Mouse (Mus musculus) testis, adult 2 months (tissue): ENCODE data around the gene Eif4ebp2. TPM values are rescaled to one million over a fixed set of nuclear protein-coding genes. Genes with fewer than 3 reads are reported as not detected.

Source experiments
- H3K27ac ChIP-seq: fragments of 200-500 bp; 2 replicates; pipeline ENCODE4 v1.5.1; 2012; ENCODE audit warnings: low read depth, low read length; ENCODE audit not compliant: control insufficient read depth, insufficient read depth
- H3K27me3 ChIP-seq: fragments of 200-500 bp; 2 replicates; pipeline ENCODE4 v1.6.1; 2012; ENCODE audit warnings: mild to moderate bottlenecking, low read length, moderate library complexity; ENCODE audit not compliant: control insufficient read depth, insufficient read depth
- H3K36me3 ChIP-seq: fragments of 200-500 bp; 2 replicates; pipeline ENCODE4 v1.6.1; 2012; ENCODE audit warnings: mild to moderate bottlenecking, low read length; ENCODE audit not compliant: control insufficient read depth, insufficient read depth
- H3K4me1 ChIP-seq: fragments of 200-500 bp; 2 replicates; pipeline ENCODE4 v1.6.1; 2012; ENCODE audit warnings: low read length; ENCODE audit not compliant: control insufficient read depth, insufficient read depth
- H3K4me3 ChIP-seq: fragments of 200-500 bp; 2 replicates; pipeline ENCODE4 v1.5.1; 2012; ENCODE audit warnings: low read depth, mild to moderate bottlenecking, low read length, moderate library complexity, mixed read lengths; ENCODE audit not compliant: control insufficient read depth
- CTCF ChIP-seq: fragments of 200-500 bp; IDR thresholded peaks from 2 replicates; pipeline ENCODE4 v1.5.1; 2012; ENCODE audit warnings: low read depth, mild to moderate bottlenecking, inconsistent platforms, low read length, moderate library complexity; ENCODE audit not compliant: control insufficient read depth, insufficient read depth, insufficient replicate concordance
- POLR2A ChIP-seq: fragments of 200-500 bp; IDR thresholded peaks from 2 replicates; pipeline ENCODE4 v1.6.1; 2012; ENCODE audit warnings: low read depth, mild to moderate bottlenecking, inconsistent platforms, low read length, moderate library complexity; ENCODE audit not compliant: control insufficient read depth
- polyA plus RNA-seq: library from polyadenylated mRNA; depleted of rRNA; stranded (reverse); fragments of >200 nt; gene quantifications from 2 replicates; pipeline ENCODE4 v1.2.3, GENCODE M21; 2012

Gene Eif4ebp2
- polyA plus RNA-seq, 1 experiment: 33.7 TPM

DNA sequence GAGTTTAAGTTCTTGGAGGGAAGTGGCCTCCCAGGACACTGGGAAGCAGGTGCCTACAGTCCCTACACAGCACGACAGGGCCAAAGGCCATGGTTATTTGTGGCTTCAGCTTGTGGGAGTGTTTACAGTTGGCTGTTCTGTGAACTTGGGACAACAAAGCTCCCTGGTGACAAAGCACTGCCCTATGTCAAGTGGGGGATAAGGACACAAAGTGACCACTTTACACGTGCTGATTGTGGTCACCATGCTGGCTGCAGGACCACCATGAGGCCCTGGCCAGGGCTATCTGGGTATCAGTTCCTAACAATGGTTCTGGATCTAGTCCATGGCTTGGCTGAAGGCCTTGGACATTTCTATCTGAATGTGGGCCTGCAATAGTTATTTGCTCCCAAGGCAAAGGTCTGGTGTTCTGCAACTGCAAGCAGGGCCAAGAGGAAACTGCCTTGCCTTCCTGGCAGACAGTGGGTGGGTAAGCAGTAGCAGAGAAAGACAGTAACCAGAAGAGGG lies 26.2 kb downstream of the Eif4ebp2 start:
- Histone ChIP-seq H3K27me3 (no peaks in the 10 kb centered on the region), H3K27ac (0 out of 2 replicates have a peak overlapping the region, but pooled peaks have one; percentile 15), H3K4me3 (no peak overlapping the region), H3K4me1 (peaks cover 6% of the 10 kb centered on the region), H3K36me3 (no peaks in the 10 kb centered on the region)
- TF ChIP-seq POLR2A (no peak), CTCF (no peak)

DNA sequence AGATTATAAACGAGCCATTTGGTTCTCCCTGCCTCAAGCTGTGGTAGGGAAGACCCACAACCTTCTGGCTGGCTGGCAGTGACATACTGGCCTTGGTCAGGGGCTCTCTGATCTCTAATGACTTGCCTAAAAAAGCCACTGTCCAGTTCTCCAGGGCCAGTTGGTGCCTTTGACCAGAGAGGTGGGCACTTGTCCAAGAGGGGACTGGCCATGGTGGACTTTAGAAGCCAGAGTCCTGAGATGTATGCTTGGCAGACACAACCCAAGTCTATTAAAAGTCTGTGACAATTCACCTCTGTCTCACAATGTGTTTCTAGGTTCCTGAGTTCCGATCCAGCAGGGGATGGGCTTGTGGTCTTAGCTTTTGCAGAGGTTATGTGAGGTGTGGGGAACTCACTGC lies 27.4 kb downstream of the Eif4ebp2 start:
- Histone ChIP-seq H3K4me1 (peaks cover 6% of the 10 kb centered on the region), H3K27ac (no peak overlapping the region), H3K36me3 (no peaks in the 10 kb centered on the region), H3K27me3 (no peaks in the 10 kb centered on the region), H3K4me3 (no peak overlapping the region)
- TF ChIP-seq CTCF: no peak
- TF ChIP-seq POLR2A: no peak

DNA sequence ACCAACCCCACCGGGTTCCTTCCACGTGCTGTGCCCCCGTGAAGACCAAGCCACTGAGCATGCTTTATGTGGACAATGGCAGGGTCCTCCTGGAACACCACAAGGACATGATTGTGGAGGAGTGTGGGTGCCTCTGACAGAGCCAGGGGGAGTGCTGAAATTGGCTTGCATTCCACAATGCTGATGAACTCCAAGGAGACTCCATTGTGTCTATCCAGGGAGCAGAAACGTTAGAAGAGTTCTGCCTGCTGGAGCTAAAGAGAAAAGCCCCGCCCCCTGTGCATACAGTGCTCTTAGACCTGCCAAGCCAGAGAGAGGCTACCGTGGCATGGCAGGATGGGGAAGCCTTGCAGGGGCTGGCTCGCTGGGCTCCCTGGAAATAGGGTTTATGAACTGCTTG lies 28.0 kb downstream of the Eif4ebp2 start:
- Histone ChIP-seq H3K27ac (no peak overlapping the region), H3K4me3 (no peak overlapping the region), H3K27me3 (no peaks in the 10 kb centered on the region), H3K4me1 (peaks cover 6% of the 10 kb centered on the region), H3K36me3 (no peaks in the 10 kb centered on the region)
- TF ChIP-seq CTCF (no peak), POLR2A (no peak)

DNA sequence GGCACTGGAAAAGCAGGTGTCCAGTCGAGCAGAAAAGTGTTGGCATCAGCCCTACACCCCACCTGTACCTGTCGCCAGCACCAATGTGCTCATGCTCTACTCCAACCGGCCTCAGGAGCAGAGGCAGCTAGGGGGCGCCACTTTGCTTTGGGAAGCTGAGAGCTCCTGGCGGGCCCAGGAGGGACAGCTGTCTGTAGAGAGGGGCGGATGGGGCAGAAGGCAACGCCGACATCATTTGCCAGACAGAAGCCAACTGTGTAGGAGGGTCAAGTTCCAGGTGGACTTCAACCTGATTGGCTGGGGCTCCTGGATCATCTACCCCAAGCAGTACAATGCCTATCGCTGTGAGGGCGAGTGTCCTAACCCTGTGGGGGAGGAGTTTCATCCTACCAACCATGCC lies 29.2 kb downstream of the Eif4ebp2 start:
- Histone ChIP-seq H3K4me3 (no peak overlapping the region), H3K36me3 (no peaks in the 10 kb centered on the region), H3K4me1 (peaks cover 9% of the 10 kb centered on the region), H3K27me3 (no peaks in the 10 kb centered on the region; the same call in 1 of the 2 replicates), H3K27ac (no peak overlapping the region)
- peak; percentile 51; the same call in 1 of the 2 replicates for TF ChIP-seq CTCF
- TF ChIP-seq POLR2A: no peak

DNA sequence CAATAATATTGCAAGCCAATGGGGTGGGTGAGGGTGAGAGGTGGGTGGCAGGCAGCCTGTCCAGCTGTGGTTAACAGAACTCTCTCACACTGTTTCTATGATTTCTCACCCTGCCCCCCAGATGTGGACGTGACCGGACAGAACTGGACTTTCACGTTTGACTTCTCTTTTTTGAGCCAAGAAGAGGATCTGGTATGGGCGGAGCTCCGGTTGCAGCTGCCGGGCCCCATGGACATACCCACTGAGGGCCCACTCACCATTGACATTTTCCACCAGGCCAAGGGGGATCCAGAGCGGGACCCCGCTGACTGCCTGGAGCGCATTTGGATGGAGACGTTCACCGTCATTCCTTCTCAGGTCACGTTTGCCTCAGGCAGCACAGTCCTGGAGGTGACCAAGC lies 29.6 kb downstream of the Eif4ebp2 start:
- Histone ChIP-seq H3K4me3 (no peak overlapping the region), H3K36me3 (no peaks in the 10 kb centered on the region), H3K27ac (no peak overlapping the region), H3K27me3 (no peaks in the 10 kb centered on the region; the same call in 1 of the 2 replicates), H3K4me1 (peaks cover 10% of the 10 kb centered on the region)
- no peak for TF ChIP-seq CTCF
- no peak for TF ChIP-seq POLR2A

DNA sequence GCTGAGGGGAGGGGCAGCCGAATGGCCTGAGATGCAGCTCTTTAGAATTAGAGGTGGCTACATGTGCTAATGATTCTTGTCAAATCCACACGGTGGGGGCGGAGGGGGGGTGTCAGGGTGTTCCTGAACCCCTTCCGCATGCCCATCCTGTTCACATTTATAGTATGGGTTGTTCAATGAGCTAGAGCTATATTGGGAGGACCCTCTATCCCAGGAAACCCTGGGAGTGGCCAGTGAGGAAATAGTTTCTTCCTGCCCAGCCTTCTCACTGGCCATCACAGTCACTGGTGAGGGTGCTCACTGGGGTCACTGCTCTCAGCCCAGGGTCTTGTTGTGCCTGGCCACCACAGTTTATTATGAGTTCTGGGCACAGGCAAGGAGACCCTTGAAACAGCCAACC lies 32.5 kb downstream of the Eif4ebp2 start:
- H3K4me3 ChIP-seq: no peak overlapping the region
- no peak overlapping the region for H3K27ac ChIP-seq
- no peak for TF ChIP-seq CTCF
- TF ChIP-seq POLR2A: no peak
- H3K36me3 ChIP-seq: no peaks in the 10 kb centered on the region
- peaks cover 10% of the 10 kb centered on the region for H3K4me1 ChIP-seq
- H3K27me3 ChIP-seq: no peaks in the 10 kb centered on the region; the same call in 1 of the 2 replicates

DNA sequence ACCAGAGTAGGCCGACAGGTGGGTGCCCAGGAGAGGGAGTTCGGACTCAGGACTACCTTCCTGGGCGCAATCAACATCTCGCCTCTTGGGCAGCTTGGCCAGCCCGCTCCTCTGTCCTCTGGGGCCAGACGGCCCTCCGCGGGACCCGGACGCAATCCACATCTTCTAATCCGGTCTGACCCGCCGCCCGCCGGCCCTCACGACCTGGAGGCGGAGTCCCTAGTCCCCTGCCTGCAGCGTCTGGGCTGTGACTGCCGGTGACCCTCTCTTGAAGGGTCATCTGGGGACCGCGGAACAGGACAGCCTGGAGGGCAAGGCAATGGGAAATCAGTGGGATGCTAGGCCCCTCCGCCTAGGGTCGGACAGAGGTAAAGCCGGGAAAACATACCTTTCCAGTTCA lies 33.3 kb downstream of the Eif4ebp2 start:
- Histone ChIP-seq H3K36me3 (no peaks in the 10 kb centered on the region), H3K4me1 (peaks cover 6% of the 10 kb centered on the region), H3K27ac (no peak overlapping the region), H3K27me3 (no peaks in the 10 kb centered on the region; the same call in 1 of the 2 replicates), H3K4me3 (no peak overlapping the region)
- TF ChIP-seq POLR2A: no peak
- TF ChIP-seq CTCF: no peak
